Mouse (Mus musculus): ENCODE results near the gene Mcee.

The Mcee gene

GRCm38 (mm10) chr7:64424861-64425260 lies 32.5 kb downstream of the Mcee start:
- DNase-seq (ENCODE audit: low spot score in 2 of 2), result peak in 1 of 2 experiments; percentile 30

- DNase-seq (ENCODE audit: low spot score in 2 of 2), result no peak
These were observed 47.5 kb downstream of the Mcee start for GRCm38 (mm10) chr7:64439595-64440518.

GRCm38 (mm10) chr7:64440519-64440918 lies 48.1 kb downstream of the Mcee start:
- DNase-seq (ENCODE audit: low spot score in 2 of 2), result no peak

GRCm38 (mm10) chr7:64450631-64451030 lies 58.2 kb downstream of the Mcee start:
- peak in 1 of 2 experiments; percentile 20 for DNase-seq (ENCODE audit: low spot score in 2 of 2)

GRCm38 (mm10) chr7:64451441-64451840 lies 59.0 kb downstream of the Mcee start:
- DNase-seq (ENCODE audit: low spot score in 2 of 2), result peak in 1 of 2 experiments; percentile 77

GRCm38 (mm10) chr7:64451861-64452382 lies 59.5 kb downstream of the Mcee start:
- DNase-seq (ENCODE audit: low spot score in 2 of 2), result no peak

- DNase-seq (ENCODE audit: low spot score in 2 of 2), result peak in 1 of 2 experiments; percentile 80
These were observed 60.2 kb downstream of the Mcee start for GRCm38 (mm10) chr7:64452471-64453222.

- peak in 1 of 2 experiments; percentile 28 for DNase-seq (ENCODE audit: low spot score in 2 of 2)
These were observed 63.8 kb downstream of the Mcee start for GRCm38 (mm10) chr7:64456176-64456575.

- peak in 1 of 2 experiments; percentile 39 for DNase-seq (ENCODE audit: low spot score in 2 of 2)
These were observed 64.3 kb downstream of the Mcee start for GRCm38 (mm10) chr7:64456676-64457075.

GRCm38 (mm10) chr7:64457811-64458210 lies 65.4 kb downstream of the Mcee start:
- no peak for DNase-seq (ENCODE audit: low spot score in 2 of 2)
